Mouse (Mus musculus) lung, postnatal 0 days (tissue): ENCODE results near the gene Clec2l. TPM values are rescaled to one million over a fixed set of nuclear protein-coding genes. Genes with fewer than 3 reads are reported as not detected.
A peak's percentile ranks its signal among the peaks of the same experiment; 100 is the strongest.

ENCODE experiments used
- ATAC-seq: fragments of 200-750 bp; cut with Nextera tagmentation; 2 replicates; pipeline ENCODE4 v1.8.0; 2017; ENCODE audit warnings: moderate library complexity
- DNase-seq: peaks from one replicate; pipeline ENCODE4 v3.0.0-alpha.2; 2016; ENCODE audit warnings: low spot score
- H3K27ac ChIP-seq: fragments of 300-500 bp; sonication (generic); 2 replicates; pipeline ENCODE4 v1.5.1; 2014; ENCODE audit warnings: antibody characterized with exemption, mild to moderate bottlenecking, low read length, mixed read lengths
- H3K27me3 ChIP-seq: fragments of 300-500 bp; sonication (generic); replicated peaks from 2 replicates; pipeline ENCODE4 v1.6.1; 2014; ENCODE audit warnings: low read length, mixed read lengths; ENCODE audit not compliant: insufficient read depth
- H3K36me3 ChIP-seq: fragments of 300-500 bp; sonication (generic); 2 replicates; pipeline ENCODE4 v1.6.1; 2014; ENCODE audit warnings: low read length, mixed read lengths; ENCODE audit not compliant: insufficient read depth
- H3K4me1 ChIP-seq: fragments of 300-500 bp; sonication (generic); 2 replicates; pipeline ENCODE4 v1.6.1; 2014; ENCODE audit warnings: antibody characterized with exemption, low read depth, low read length, mixed read lengths; ENCODE audit not compliant: insufficient read depth
- H3K4me2 ChIP-seq: fragments of 300-500 bp; sonication (generic); replicated peaks from 2 replicates; pipeline ENCODE4 v1.6.1; 2014; ENCODE audit warnings: low read depth, mild to moderate bottlenecking, low read length, moderate library complexity, mixed read lengths
- H3K4me3 ChIP-seq: fragments of 300-500 bp; sonication (generic); 2 replicates; pipeline ENCODE4 v1.5.1; 2014; ENCODE audit warnings: low read depth, low read length
- H3K9ac ChIP-seq: fragments of 300-500 bp; sonication (generic); replicated peaks from 2 replicates; pipeline ENCODE4 v1.6.1; 2014; ENCODE audit warnings: low read depth, mild to moderate bottlenecking
- H3K9me3 ChIP-seq: fragments of 300-500 bp; sonication (generic); 2 replicates; pipeline ENCODE4 v1.6.1; 2016; ENCODE audit warnings: low read length, mixed read lengths
- CTCF ChIP-seq: IDR thresholded peaks from 2 replicates; pipeline ENCODE4 v1.5.1; 2016; ENCODE audit warnings: antibody characterized with exemption, mild to moderate bottlenecking
- EP300 ChIP-seq: IDR thresholded peaks from 2 replicates; pipeline ENCODE4 v1.6.1; 2016; ENCODE audit warnings: antibody characterized with exemption, mild to moderate bottlenecking, control low read depth
- WGBS: fragments of 180-500 bp; shearing (Covaris S2); extraction: QIAGEN DNeasy Blood & Tissue Kit; methylation state at CpG from one replicate; pipeline ENCODE4 v1.1.7; 2014; 5-methylcytosine and 5-hydroxymethylcytosine counted together
- polyA plus RNA-seq: library from polyadenylated mRNA; unstranded; fragments of >200 nt; fragmentation: Nextera tagmentation; extraction: Ambion mirVana; gene quantifications from 2 replicates; pipeline ENCODE4 v1.2.1, GENCODE M21; 2015

Gene Clec2l
- polyA plus RNA-seq, 1 experiment from 2014 or later, result 1.1 TPM

- ATAC-seq (peak; percentile 52), DNase-seq (peak; percentile 86)
- H3K27ac ChIP-seq, result no peak overlapping the region
- H3K4me3 ChIP-seq, result no peak overlapping the region
- H3K27me3 ChIP-seq, result no peaks in the 10 kb centered on the region
- no peak for TF ChIP-seq EP300
- peak; percentile 89 for TF ChIP-seq CTCF
- H3K9me3 ChIP-seq, result no peaks in the 10 kb centered on the region
- 30% methylated on average over 9 of the region's 9 CpGs for whole genome bisulfite sequencing
- no peak overlapping the region for H3K4me2 ChIP-seq
- H3K4me1 ChIP-seq, result no peaks in the 10 kb centered on the region
- no peak overlapping the region for H3K9ac ChIP-seq
- H3K36me3 ChIP-seq, result peaks cover 17% of the 10 kb centered on the region
These were observed 32.6 kb downstream of the Clec2l start for GRCm38 (mm10) chr6:38695380-38696054.

GRCm38 (mm10) chr6:38696570-38696969, 33.7 kb downstream of the Clec2l start:
- 96% methylated on average over 9 of the region's 9 CpGs for WGBS
- TF ChIP-seq CTCF, result no peak
- TF ChIP-seq EP300, result no peak
- Histone ChIP-seq H3K9me3 (no peaks in the 10 kb centered on the region), H3K9ac (no peak overlapping the region), H3K27me3 (no peaks in the 10 kb centered on the region), H3K4me1 (no peaks in the 10 kb centered on the region), H3K36me3 (peaks cover 20% of the 10 kb centered on the region), H3K4me2 (no peak overlapping the region), H3K27ac (no peak overlapping the region), H3K4me3 (no peak overlapping the region)
- DNase-seq (no peak), ATAC-seq (no peak)

GRCm38 (mm10) chr6:38698233-38698889, 35.5 kb downstream of the Clec2l start:
- no peak overlapping the region for H3K27ac ChIP-seq
- TF ChIP-seq EP300 (no peak), CTCF (no peak)
- DNase-seq, result peak; percentile 79
- no peak overlapping the region for H3K4me2 ChIP-seq
- peak; percentile 76 for ATAC-seq
- no peak overlapping the region for H3K9ac ChIP-seq
- H3K4me1 ChIP-seq, result no peaks in the 10 kb centered on the region
- no peak overlapping the region for H3K4me3 ChIP-seq
- H3K27me3 ChIP-seq, result no peaks in the 10 kb centered on the region
- no peaks in the 10 kb centered on the region for H3K9me3 ChIP-seq
- H3K36me3 ChIP-seq, result peaks cover 26% of the 10 kb centered on the region
- 84% methylated on average over 18 of the region's 18 CpGs for WGBS

GRCm38 (mm10) chr6:38701421-38701820, 38.6 kb downstream of the Clec2l start:
- 87% methylated on average over 2 of the region's 2 CpGs for WGBS
- no peak for ATAC-seq
- Histone ChIP-seq H3K4me3 (no peak overlapping the region), H3K36me3 (peaks cover 22% of the 10 kb centered on the region), H3K9me3 (no peaks in the 10 kb centered on the region), H3K27me3 (no peaks in the 10 kb centered on the region), H3K27ac (no peak overlapping the region), H3K9ac (no peak overlapping the region), H3K4me2 (no peak overlapping the region), H3K4me1 (no peaks in the 10 kb centered on the region)
- DNase-seq, result no peak
- no peak for TF ChIP-seq CTCF
- TF ChIP-seq EP300, result no peak

- no peak for DNase-seq
- H3K36me3 ChIP-seq, result peaks cover 16% of the 10 kb centered on the region
- H3K4me1 ChIP-seq, result no peaks in the 10 kb centered on the region
- H3K27me3 ChIP-seq, result no peaks in the 10 kb centered on the region
- H3K9ac ChIP-seq, result no peak overlapping the region
- no peak overlapping the region for H3K4me3 ChIP-seq
- ATAC-seq, result no peak
- 11% methylated on average over 6 of the region's 6 CpGs for WGBS
- H3K4me2 ChIP-seq, result no peak overlapping the region
- TF ChIP-seq EP300, result no peak
- no peak; the same call in 1 of the 2 replicates for TF ChIP-seq CTCF
- no peaks in the 10 kb centered on the region for H3K9me3 ChIP-seq
- H3K27ac ChIP-seq, result no peak overlapping the region
These were observed 40.0 kb downstream of the Clec2l start for GRCm38 (mm10) chr6:38702810-38703399.

- Histone ChIP-seq H3K4me1 (no peaks in the 10 kb centered on the region), H3K4me2 (no peak overlapping the region), H3K36me3 (peaks cover 10% of the 10 kb centered on the region), H3K27ac (peak overlapping the region; percentile 3; the same call in 1 of the 2 replicates), H3K4me3 (no peak overlapping the region), H3K27me3 (no peaks in the 10 kb centered on the region), H3K9me3 (no peaks in the 10 kb centered on the region), H3K9ac (no peak overlapping the region)
- no peak for TF ChIP-seq CTCF
- TF ChIP-seq EP300, result no peak
- DNase-seq, result no peak
- 77% methylated on average over 6 of the region's 6 CpGs for WGBS
- ATAC-seq, result peak; percentile 42
These were observed 40.7 kb downstream of the Clec2l start for GRCm38 (mm10) chr6:38703526-38703925.
